Mouse (Mus musculus): Measurements from ENCODE around the gene Fam122a.

Gene Fam122a

GRCm38 (mm10) chr19:24431381-24431780, 45.8 kb downstream of the Fam122a start:
- no peak for DNase-seq (ENCODE audit: low spot score)

GRCm38 (mm10) chr19:24428011-24428410, 49.1 kb downstream of the Fam122a start:
- DNase-seq (ENCODE audit: low spot score) = no peak

- no peak for DNase-seq (ENCODE audit: low spot score)
Measured at GRCm38 (mm10) chr19:24427258-24427657, 49.9 kb downstream of the Fam122a start.

- no peak for DNase-seq (ENCODE audit: low spot score)
Measured at GRCm38 (mm10) chr19:24426759-24427181, 50.4 kb downstream of the Fam122a start.
